Mouse (Mus musculus): ENCODE results near the gene Ephb3.

Ephb3 gene

GRCm38 (mm10) chr16:21205093-21205886, 735 bp downstream of the Ephb3 start:
- no peak for DNase-seq (ENCODE audit: low spot score in 2 of 2)

GRCm38 (mm10) chr16:21208001-21208565, 3.5 kb downstream of the Ephb3 start:
- no peak for DNase-seq (ENCODE audit: low spot score in 2 of 2)

- no peak for DNase-seq (ENCODE audit: low spot score in 2 of 2)
Measured at GRCm38 (mm10) chr16:21209290-21209689, 4.7 kb downstream of the Ephb3 start.

GRCm38 (mm10) chr16:21210204-21210603, 5.6 kb downstream of the Ephb3 start:
- no peak for DNase-seq (ENCODE audit: low spot score in 2 of 2)

GRCm38 (mm10) chr16:21210667-21211338, 6.2 kb downstream of the Ephb3 start:
- peak; percentile 86 to 88 for DNase-seq (ENCODE audit: low spot score in 2 of 2)

- DNase-seq (ENCODE audit: low spot score in 2 of 2), result no peak
Measured at GRCm38 (mm10) chr16:21211501-21211900, 6.9 kb downstream of the Ephb3 start.

GRCm38 (mm10) chr16:21212369-21212768, 7.8 kb downstream of the Ephb3 start:
- no peak for DNase-seq (ENCODE audit: low spot score in 2 of 2)

GRCm38 (mm10) chr16:21213939-21214338, 9.4 kb downstream of the Ephb3 start:
- no peak for DNase-seq (ENCODE audit: low spot score in 2 of 2)

GRCm38 (mm10) chr16:21214803-21215202, 10.2 kb downstream of the Ephb3 start:
- no peak for DNase-seq (ENCODE audit: low spot score in 2 of 2)

- no peak for DNase-seq (ENCODE audit: low spot score in 2 of 2)
Measured at GRCm38 (mm10) chr16:21216047-21216446, 11.5 kb downstream of the Ephb3 start.

GRCm38 (mm10) chr16:21217233-21217632, 12.7 kb downstream of the Ephb3 start:
- DNase-seq (ENCODE audit: low spot score in 2 of 2), result no peak

GRCm38 (mm10) chr16:21219656-21220055, 15.1 kb downstream of the Ephb3 start:
- DNase-seq (ENCODE audit: low spot score in 2 of 2), result no peak

- DNase-seq (ENCODE audit: low spot score in 2 of 2), result no peak
Measured at GRCm38 (mm10) chr16:21223038-21223437, 18.5 kb downstream of the Ephb3 start.

GRCm38 (mm10) chr16:21224648-21225240, 20.2 kb downstream of the Ephb3 start:
- DNase-seq (ENCODE audit: low spot score in 2 of 2), result no peak

GRCm38 (mm10) chr16:21226629-21227028, 22.1 kb downstream of the Ephb3 start:
- no peak for DNase-seq (ENCODE audit: low spot score in 2 of 2)

- DNase-seq (ENCODE audit: low spot score in 2 of 2), result no peak
Measured at GRCm38 (mm10) chr16:21235135-21235534, 30.6 kb downstream of the Ephb3 start.

GRCm38 (mm10) chr16:21238722-21239121, 34.2 kb downstream of the Ephb3 start:
- peak; percentile 47 to 72 for DNase-seq (ENCODE audit: low spot score in 2 of 2)

GRCm38 (mm10) chr16:21240547-21240946, 36.0 kb downstream of the Ephb3 start:
- DNase-seq (ENCODE audit: low spot score in 2 of 2), result no peak

- DNase-seq (ENCODE audit: low spot score in 2 of 2), result no peak
Measured at GRCm38 (mm10) chr16:21241030-21241429, 36.5 kb downstream of the Ephb3 start.

GRCm38 (mm10) chr16:21242946-21243345, 38.4 kb downstream of the Ephb3 start:
- DNase-seq (ENCODE audit: low spot score in 2 of 2), result no peak

GRCm38 (mm10) chr16:21244803-21245202, 40.2 kb downstream of the Ephb3 start:
- DNase-seq (ENCODE audit: low spot score in 2 of 2), result no peak

- no peak for DNase-seq (ENCODE audit: low spot score in 2 of 2)
Measured at GRCm38 (mm10) chr16:21245387-21245786, 40.8 kb downstream of the Ephb3 start.

All from urinary bladder, postnatal 4 days (tissue).